Mouse (Mus musculus) brain, embryonic 14.5 days (tissue): ENCODE results near the gene Ndc1. TPM values are rescaled to one million over a fixed set of nuclear protein-coding genes. Genes with fewer than 3 reads are reported as not detected.
A peak's percentile ranks its signal among the peaks of the same experiment; 100 is the strongest.

ENCODE experiments used
- DNase-seq: peaks from one replicate; pipeline ENCODE4 v3.0.0-alpha.2; 2011; ENCODE audit warnings: low read depth
- CTCF ChIP-seq: fragments of 200-500 bp; IDR thresholded peaks from 2 replicates; pipeline ENCODE4 v1.5.1; 2012; ENCODE audit warnings: inconsistent platforms, mild to moderate bottlenecking, moderate library complexity, borderline replicate concordance; ENCODE audit not compliant: insufficient read depth, insufficient read length; ENCODE audit errors: extremely low read depth
- POLR2A ChIP-seq: fragments of 200-500 bp; IDR thresholded peaks from 2 replicates; pipeline ENCODE4 v1.6.1; 2012; ENCODE audit warnings: mild to moderate bottlenecking, inconsistent platforms, borderline replicate concordance; ENCODE audit not compliant: poor library complexity, insufficient read depth, insufficient read length, severe bottlenecking; ENCODE audit errors: extremely low read depth
- polyA plus RNA-seq: library from polyadenylated mRNA; depleted of rRNA; stranded (reverse); fragments of >200 nt; gene quantifications from 2 replicates; pipeline ENCODE4 v1.2.3, GENCODE M21; 2012

Ndc1 gene
- polyA plus RNA-seq, 1 experiment: 20.2 TPM

- DNase-seq: no peak
Observed at GRCm38 (mm10) chr4:107374677-107375076, 7.1 kb downstream of the Ndc1 start.

DNA sequence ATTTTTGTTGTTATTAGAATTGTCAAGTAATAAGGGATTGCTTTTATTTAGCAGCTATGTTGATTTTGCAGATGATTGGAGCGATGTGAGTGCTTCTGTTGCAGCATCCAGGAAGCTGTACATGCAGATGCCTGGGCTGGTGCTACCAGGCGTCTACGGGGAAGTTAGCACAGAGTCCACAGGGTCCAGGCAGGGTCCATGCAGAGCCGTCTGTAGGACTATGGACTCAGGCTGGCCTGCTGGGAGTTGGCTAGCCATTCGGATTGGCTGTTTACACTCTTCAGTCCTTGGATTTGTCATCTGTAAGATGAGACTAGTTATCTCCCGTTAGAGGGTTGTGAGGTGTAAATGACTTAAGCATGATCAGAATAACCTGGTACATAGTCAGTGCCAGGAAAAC is 11.4 kb downstream of the Ndc1 start:
- TF ChIP-seq CTCF (no peak), POLR2A (no peak)

More at GRCm38 (mm10) chr4:107374677-107375076, 7.1 kb downstream of the Ndc1 start:
- TF ChIP-seq CTCF: no peak
- no peak for TF ChIP-seq POLR2A

GRCm38 (mm10) chr4:107380871-107381270 is 13.3 kb downstream of the Ndc1 start:
- DNase-seq: no peak

More for the DNA sequence above, 11.4 kb downstream of the Ndc1 start:
- DNase-seq: no peak

DNA sequence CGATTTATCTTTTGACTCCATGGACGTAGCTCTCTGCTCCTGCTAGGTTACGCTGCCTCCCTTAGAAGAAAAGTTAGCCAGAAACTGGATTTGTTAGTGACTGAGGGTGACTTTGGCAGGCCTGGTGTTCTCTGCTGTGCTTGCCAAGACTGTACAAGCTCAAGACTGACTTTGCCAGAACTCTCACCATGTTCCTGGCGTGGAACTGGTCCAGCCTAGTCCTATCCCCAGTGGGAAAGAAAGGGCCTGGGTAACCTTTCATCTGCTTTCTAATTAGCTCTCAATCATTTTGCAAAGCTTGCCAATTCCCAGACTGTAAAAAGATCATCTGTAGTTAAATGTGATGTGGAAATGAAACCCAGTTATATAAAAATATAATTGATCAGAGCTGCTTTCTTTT is 19.5 kb downstream of the Ndc1 start:
- TF ChIP-seq CTCF (no peak), POLR2A (no peak)

More at GRCm38 (mm10) chr4:107380871-107381270, 13.3 kb downstream of the Ndc1 start:
- TF ChIP-seq CTCF (no peak), POLR2A (no peak)

DNA sequence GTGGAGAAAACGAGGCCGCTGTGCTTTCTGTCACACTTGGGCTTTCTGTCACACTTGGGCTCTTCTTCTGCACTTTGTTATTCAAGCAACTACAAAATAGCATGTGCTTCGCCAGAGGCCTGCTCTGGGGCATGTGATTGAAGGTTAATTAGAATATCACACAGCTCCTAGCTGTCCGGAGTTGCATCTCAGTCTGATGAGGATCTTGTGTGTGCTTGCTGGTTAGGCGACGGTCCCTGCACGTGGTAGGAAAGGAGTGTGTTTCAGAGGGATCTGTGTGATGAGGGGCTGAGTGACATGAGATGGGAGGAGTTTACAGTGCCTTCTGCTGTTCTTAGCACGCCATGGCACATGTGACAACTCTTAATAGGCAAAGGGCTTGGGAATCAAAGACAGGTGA is 19.9 kb downstream of the Ndc1 start:
- DNase-seq: peak; percentile 63
- TF ChIP-seq POLR2A (no peak), CTCF (no peak)

More for the DNA sequence above, 19.5 kb downstream of the Ndc1 start:
- DNase-seq: peak; percentile 72

DNA sequence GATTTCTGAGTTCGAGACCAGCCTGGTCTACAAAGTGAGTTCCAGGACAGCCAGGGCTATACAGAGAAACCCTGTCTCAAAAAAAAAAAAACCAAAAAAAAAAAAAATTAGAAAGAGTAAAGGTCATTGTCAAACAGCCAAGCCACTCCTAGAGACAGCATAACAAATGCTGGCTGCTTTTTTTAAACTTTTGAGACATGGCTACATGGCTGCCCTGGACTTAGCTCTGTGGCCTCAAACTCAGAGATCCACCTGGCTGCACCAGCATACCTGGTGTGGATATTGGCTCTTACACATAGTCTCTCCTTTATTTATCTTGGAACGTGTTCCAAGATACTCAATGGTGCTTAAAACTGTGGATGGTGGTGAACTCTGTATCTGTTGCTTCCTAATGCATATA is 20.7 kb downstream of the Ndc1 start:
- no peak for DNase-seq
- no peak for TF ChIP-seq POLR2A
- TF ChIP-seq CTCF: no peak

DNA sequence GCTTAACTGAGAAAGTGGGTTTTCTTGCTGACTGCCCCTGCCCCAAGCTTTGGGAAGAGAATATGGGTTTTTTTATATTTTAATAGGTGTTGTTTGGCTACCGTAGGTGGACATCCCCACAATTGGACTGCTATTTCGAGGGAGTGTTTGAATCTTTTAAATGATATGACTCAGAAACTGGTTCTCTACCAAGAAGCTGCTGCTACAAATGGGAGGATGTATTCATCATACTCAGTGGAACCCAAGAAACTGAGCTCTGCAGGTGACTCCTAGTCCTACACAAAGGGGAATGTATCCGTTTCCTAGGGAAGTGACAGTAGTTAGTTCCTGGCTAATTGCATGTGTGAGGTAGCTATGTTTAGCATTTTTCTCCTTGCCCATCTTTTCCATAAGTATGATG is 21.8 kb downstream of the Ndc1 start:
- no peak for TF ChIP-seq CTCF
- no peak for TF ChIP-seq POLR2A
- DNase-seq: no peak

GRCm38 (mm10) chr4:107393771-107394170 is 26.2 kb downstream of the Ndc1 start:
- no peak for DNase-seq
- TF ChIP-seq CTCF (no peak), POLR2A (no peak)

DNA sequence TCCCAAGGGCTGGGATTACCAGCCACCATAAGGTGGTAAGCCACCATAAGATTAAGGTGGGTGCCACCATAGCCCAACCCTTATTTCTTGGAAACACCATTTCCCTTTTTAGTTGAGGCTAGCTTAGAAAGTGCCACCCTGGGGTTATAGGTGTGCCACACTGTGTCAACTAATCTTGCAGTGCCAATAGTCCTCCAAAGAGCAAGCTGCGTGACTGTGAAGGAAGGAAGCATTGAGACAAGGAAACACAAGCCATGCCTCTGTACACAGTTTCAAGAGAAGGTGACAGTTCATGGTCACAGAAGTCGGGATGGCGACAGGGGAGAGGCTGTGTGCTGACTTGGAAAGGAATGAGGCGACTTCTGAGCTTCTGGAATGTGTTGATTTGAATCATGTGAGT is 52.6 kb downstream of the Ndc1 start:
- TF ChIP-seq POLR2A (no peak), CTCF (no peak)
- no peak for DNase-seq

- no peak for TF ChIP-seq CTCF
- TF ChIP-seq POLR2A: no peak
- DNase-seq: no peak
Observed at GRCm38 (mm10) chr4:107421711-107422110, 54.1 kb downstream of the Ndc1 start.

- DNase-seq: peak; percentile 77
- TF ChIP-seq CTCF (peak; percentile 73; the same call in 1 of the 2 replicates), POLR2A (no peak)
Observed at GRCm38 (mm10) chr4:107422176-107422575, 54.6 kb downstream of the Ndc1 start.

DNA sequence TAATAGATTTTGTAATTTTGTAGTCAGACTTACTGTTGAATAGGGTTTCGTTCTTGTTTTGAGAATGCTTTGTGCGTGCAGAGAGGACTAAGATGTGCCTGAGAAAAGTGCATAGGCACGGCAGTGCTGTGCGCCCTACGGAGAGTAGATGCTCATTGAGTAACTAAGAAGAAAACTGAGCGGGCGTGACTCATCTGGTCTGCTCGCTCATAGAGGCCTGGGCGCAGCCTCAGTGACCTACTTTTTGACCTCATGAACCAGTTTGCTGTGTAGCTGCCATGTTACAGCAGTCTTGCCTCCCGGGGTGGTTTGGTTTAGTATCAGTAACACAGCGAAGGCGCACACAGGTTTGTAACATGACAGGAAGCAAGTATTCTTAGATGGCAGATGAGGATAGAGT is 58.0 kb downstream of the Ndc1 start:
- no peak for DNase-seq
- no peak for TF ChIP-seq POLR2A
- TF ChIP-seq CTCF: no peak

DNA sequence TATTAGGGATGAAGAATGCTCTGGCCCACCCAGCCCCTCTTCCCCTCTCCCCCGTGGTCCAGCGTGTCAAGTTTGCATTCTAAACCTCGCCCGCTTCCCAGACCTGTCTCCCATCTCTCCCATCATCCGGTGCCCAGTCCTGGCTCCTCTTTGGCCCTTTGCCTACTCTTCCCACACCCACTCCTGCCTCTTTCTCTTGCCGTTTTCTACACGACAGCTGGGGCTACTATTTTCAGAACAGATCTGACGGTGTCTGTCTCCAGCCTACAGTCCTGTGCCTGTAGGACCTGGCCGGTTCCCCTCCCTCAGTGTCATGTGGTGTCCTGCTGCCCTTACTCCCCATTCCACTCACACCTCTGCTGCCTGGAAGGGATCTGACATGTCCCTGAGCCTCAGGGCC is 59.0 kb downstream of the Ndc1 start:
- TF ChIP-seq CTCF (no peak), POLR2A (no peak)
- no peak for DNase-seq

- TF ChIP-seq CTCF: no peak
- TF ChIP-seq POLR2A: no peak
- no peak for DNase-seq
Observed at GRCm38 (mm10) chr4:107432717-107433116, 65.1 kb downstream of the Ndc1 start.

DNA sequence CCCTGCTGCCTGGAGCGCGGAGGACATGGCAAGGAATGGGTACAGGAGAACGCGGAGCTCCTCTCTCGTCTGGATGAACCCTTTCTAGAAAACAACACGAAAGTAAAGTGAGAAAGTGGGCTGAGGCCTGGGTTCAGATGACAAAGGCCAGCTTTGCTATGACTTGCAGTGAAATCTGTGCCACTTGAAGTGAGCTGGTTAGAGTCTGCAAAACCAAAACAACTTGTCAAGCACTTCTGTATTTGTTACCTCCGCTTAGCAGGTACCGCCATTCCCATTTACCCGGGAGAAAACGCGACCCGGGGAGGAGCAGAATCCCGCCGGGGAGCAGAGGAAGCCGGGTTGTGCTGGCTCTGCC is 66.4 kb downstream of the Ndc1 start:
- no peak for DNase-seq
- TF ChIP-seq CTCF: no peak
- TF ChIP-seq POLR2A: no peak

GRCm38 (mm10) chr4:107434356-107435237 is 67.0 kb downstream of the Ndc1 start, which contains the start of gene Glis1:
TSS of gene Glis1 (plus strand) at chr4:107434591.
- DNase-seq: peak; percentile 60
- TF ChIP-seq POLR2A: no peak
- TF ChIP-seq CTCF: no peak
